Mouse (Mus musculus) stomach, embryonic 16.5 days (tissue): ENCODE measurements around the gene Prss38. TPM values are rescaled to one million over a fixed set of nuclear protein-coding genes. Genes with fewer than 3 reads are reported as not detected.
A peak's percentile ranks its signal among the peaks of the same experiment; 100 is the strongest.

Source experiments
- ATAC-seq: fragments of 200-750 bp; cut with Nextera tagmentation; 2 replicates; pipeline ENCODE4 v1.8.0; 2017; ENCODE audit warnings: moderate number of reproducible peaks, moderate TSS enrichment; ENCODE audit not compliant: insufficient read depth, low FRiP score
- H3K27ac ChIP-seq: fragments of 300-500 bp; sonication (generic); 2 replicates; pipeline ENCODE4 v1.5.1; 2014; ENCODE audit warnings: low read length
- H3K27me3 ChIP-seq: fragments of 300-500 bp; sonication (generic); 2 replicates; pipeline ENCODE4 v1.6.1; 2014; ENCODE audit warnings: low read length, control low read depth, mixed read lengths; ENCODE audit not compliant: control insufficient read depth, insufficient read depth
- H3K36me3 ChIP-seq: fragments of 300-500 bp; sonication (generic); 2 replicates; pipeline ENCODE4 v1.6.1; 2014; ENCODE audit warnings: low read length; ENCODE audit not compliant: control insufficient read depth, insufficient read depth
- H3K4me1 ChIP-seq: fragments of 300-500 bp; sonication (generic); 2 replicates; pipeline ENCODE4 v1.6.1; 2014; ENCODE audit warnings: low read length, control low read depth, mixed read lengths; ENCODE audit not compliant: control insufficient read depth, insufficient read depth
- H3K4me2 ChIP-seq: fragments of 300-500 bp; sonication (generic); 2 replicates; pipeline ENCODE4 v1.6.1; 2014; ENCODE audit warnings: low read depth, low read length, mixed read lengths
- H3K4me3 ChIP-seq: fragments of 300-500 bp; sonication (generic); replicated peaks from 2 replicates; pipeline ENCODE4 v1.5.1; 2014; ENCODE audit warnings: mild to moderate bottlenecking, low read length
- H3K9ac ChIP-seq: fragments of 300-500 bp; sonication (generic); 2 replicates; pipeline ENCODE4 v1.6.1; 2014; ENCODE audit warnings: low read length
- H3K9me3 ChIP-seq: fragments of 300-500 bp; sonication (generic); replicated peaks from 2 replicates; pipeline ENCODE4 v1.6.1; 2016; ENCODE audit warnings: low read length, control low read depth; ENCODE audit not compliant: control insufficient read depth
- WGBS: fragments of 180-500 bp; shearing (Covaris S2); extraction: QIAGEN DNeasy Blood & Tissue Kit; methylation state at CpG from one replicate; pipeline ENCODE4 v1.1.7; 2014; 5-methylcytosine and 5-hydroxymethylcytosine counted together
- polyA plus RNA-seq: library from polyadenylated mRNA; unstranded; fragments of >200 nt; fragmentation: Nextera tagmentation; extraction: Ambion mirVana; gene quantifications from 2 replicates; pipeline ENCODE4 v1.2.1, GENCODE M21; 2015

Gene Prss38
- polyA plus RNA-seq, 1 experiment from 2014 or later = not detected

DNA sequence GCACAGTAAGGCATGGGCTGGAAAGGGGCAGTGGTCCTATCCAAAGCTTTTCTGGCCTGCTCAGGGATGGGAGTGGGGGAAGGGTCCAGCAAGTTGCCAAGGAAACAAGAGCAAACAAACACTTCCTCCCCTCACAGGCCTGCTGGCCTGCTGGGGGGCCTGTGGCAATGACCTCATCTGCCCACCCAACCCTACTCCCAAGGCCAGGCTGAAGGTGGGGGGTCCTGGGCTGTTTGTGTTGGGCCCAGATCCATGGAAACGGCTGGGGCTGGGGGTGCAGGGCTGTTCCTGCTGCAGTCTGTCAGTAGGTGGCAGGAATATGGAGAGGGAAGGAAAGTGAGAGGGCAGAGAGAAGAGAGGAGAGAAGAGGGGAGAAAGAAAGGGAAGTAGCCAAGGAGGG lies 39.1 kb downstream of the Prss38 start:
- no peaks in the 10 kb centered on the region for H3K9me3 ChIP-seq
- WGBS = 14% methylated on average over 1 of the region's 1 CpGs
- no peaks in the 10 kb centered on the region for H3K27me3 ChIP-seq
- H3K27ac ChIP-seq = no peak overlapping the region; the same call in 1 of the 2 replicates
- peak; percentile 39; the same call in 1 of the 2 replicates for ATAC-seq
- no peak overlapping the region for H3K9ac ChIP-seq
- no peak overlapping the region for H3K4me2 ChIP-seq
- no peak overlapping the region for H3K4me3 ChIP-seq
- no peaks in the 10 kb centered on the region for H3K36me3 ChIP-seq
- H3K4me1 ChIP-seq = peaks cover 11% of the 10 kb centered on the region; the same call in 1 of the 2 replicates

DNA sequence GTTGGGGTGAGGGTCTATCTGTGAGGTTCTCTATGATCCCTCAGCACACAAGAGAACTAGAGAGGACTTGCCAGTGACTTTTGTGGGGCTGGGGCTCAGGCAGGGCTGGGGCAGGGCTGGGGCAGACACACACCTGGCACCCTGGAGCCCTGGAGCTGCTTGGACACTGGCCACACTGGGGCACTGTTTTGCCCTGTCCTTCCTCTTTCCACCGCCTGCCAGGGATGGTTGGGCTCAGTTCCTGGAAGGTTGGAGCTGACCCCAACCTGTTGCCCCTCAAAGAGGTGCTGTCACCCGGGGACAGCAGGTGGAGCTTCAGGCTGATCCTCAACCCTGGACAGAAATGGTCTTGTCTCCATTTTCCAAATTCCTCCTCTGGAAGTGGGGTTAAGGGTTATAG lies 39.5 kb downstream of the Prss38 start:
- Histone ChIP-seq H3K36me3 (no peaks in the 10 kb centered on the region), H3K4me1 (peaks cover 11% of the 10 kb centered on the region; the same call in 1 of the 2 replicates), H3K9ac (no peak overlapping the region), H3K4me3 (no peak overlapping the region), H3K4me2 (no peak overlapping the region), H3K27me3 (no peaks in the 10 kb centered on the region), H3K27ac (no peak overlapping the region), H3K9me3 (no peaks in the 10 kb centered on the region)
- no peak for ATAC-seq
- 53% methylated on average over 2 of the region's 2 CpGs for WGBS

DNA sequence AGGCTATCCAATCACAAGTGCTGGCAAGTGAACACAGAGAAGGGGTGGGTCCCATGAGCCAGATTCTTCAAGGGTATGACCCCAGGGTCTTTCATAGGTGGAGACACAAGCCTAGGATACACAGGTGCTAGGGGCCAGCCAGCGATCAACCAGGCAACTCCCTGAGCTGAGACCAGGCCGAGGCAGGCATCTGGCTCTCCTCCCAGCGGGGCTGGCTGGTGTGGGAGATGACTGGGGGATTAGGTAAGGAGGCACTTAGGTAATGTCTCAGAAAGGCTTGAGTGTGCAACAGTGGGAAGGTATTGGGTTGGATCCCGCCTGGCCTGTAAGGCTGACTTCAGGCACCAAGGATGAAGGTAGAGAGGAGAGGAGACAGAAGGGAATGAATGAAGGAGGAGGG lies 40.3 kb downstream of the Prss38 start:
- Histone ChIP-seq H3K4me3 (no peak overlapping the region), H3K4me2 (no peak overlapping the region), H3K27me3 (no peaks in the 10 kb centered on the region), H3K4me1 (peaks cover 11% of the 10 kb centered on the region; the same call in 1 of the 2 replicates), H3K27ac (no peak overlapping the region), H3K9me3 (no peaks in the 10 kb centered on the region), H3K9ac (no peak overlapping the region), H3K36me3 (no peaks in the 10 kb centered on the region)
- no peak for ATAC-seq
- 62% methylated on average over 4 of the region's 4 CpGs for WGBS

DNA sequence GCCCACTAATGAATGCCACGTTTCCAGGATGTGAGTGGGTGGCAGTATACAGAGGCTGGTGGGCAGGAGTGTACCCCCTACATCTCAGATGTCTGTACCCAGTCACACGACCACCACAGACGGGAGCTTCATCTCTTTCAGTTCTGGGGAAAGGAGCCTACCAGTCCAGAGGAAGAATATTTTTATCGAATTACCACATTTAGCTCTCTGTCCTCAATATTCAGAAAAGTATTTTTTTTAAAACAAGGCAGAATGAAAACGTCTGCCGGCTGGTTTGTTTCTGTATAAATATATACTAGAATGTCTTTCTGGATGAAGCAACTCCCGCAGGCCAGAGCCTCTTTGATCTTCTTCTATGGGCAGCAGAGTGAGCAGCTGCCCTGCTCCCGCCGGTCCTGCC lies 42.5 kb downstream of the Prss38 start:
- 0 out of 2 replicates have a peak overlapping the region, but pooled peaks have one; percentile 41 for H3K27ac ChIP-seq
- H3K9ac ChIP-seq = no peak overlapping the region
- no peak overlapping the region for H3K4me2 ChIP-seq
- no peaks in the 10 kb centered on the region for H3K27me3 ChIP-seq
- no peaks in the 10 kb centered on the region for H3K9me3 ChIP-seq
- ATAC-seq = no peak
- H3K4me3 ChIP-seq = no peak overlapping the region
- no peaks in the 10 kb centered on the region for H3K36me3 ChIP-seq
- 37% methylated on average over 9 of the region's 9 CpGs for WGBS
- peaks cover 11% of the 10 kb centered on the region; the same call in 1 of the 2 replicates for H3K4me1 ChIP-seq

DNA sequence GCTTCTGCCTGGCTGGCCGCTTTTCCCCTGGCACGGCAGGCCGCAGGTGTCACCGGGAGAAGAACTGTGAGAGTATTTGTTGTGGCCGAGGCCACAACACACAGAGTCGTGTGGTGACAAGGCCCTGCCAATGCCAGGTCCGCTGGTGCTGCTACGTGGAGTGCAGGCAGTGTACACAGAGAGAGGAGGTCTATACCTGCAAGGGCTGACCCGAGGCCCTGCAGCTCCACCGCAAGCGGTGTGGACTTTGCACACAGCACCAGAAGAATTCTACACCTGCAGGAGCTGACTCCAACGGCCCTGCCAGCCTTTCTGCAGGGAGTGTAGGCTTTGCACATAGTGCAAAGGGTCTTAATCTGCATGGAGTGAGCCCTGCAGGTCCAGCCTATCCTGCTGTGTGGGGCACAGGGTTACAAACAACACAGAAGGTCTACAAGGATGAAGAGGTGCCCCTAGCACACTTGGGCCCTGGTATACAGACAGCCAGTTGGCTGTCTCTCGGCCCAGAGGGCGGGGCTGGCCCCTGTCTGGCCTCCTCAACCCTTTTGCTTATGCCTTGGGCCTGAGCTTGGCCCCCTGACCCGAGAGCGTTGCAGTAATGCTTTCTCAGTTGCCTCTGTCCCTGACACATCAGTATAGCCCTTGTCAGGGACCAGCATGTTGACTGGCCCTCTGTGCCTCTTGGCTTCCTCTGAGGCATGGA lies 44.1 kb downstream of the Prss38 start:
- 65% methylated on average over 16 of the region's 16 CpGs for WGBS
- Histone ChIP-seq H3K27me3 (no peaks in the 10 kb centered on the region), H3K4me2 (no peak overlapping the region), H3K9ac (0 out of 2 replicates have a peak overlapping the region, but pooled peaks have one; percentile 8), H3K9me3 (no peaks in the 10 kb centered on the region), H3K36me3 (no peaks in the 10 kb centered on the region), H3K4me3 (no peak overlapping the region), H3K27ac (no peak overlapping the region), H3K4me1 (peaks cover 9% of the 10 kb centered on the region; the same call in 1 of the 2 replicates)
- ATAC-seq = 0 out of 2 replicates have a peak, but pooled peaks have one; percentile 12

GRCm38 (mm10) chr11:59330560-59330959 lies 44.9 kb downstream of the Prss38 start:
- no peaks in the 10 kb centered on the region for H3K27me3 ChIP-seq
- no peak overlapping the region for H3K4me2 ChIP-seq
- no peaks in the 10 kb centered on the region for H3K9me3 ChIP-seq
- H3K9ac ChIP-seq = no peak overlapping the region
- no peaks in the 10 kb centered on the region for H3K36me3 ChIP-seq
- no peak for ATAC-seq
- 51% methylated on average over 5 of the region's 5 CpGs for WGBS
- H3K4me3 ChIP-seq = no peak overlapping the region
- H3K27ac ChIP-seq = no peak overlapping the region
- H3K4me1 ChIP-seq = peaks cover 9% of the 10 kb centered on the region; the same call in 1 of the 2 replicates

DNA sequence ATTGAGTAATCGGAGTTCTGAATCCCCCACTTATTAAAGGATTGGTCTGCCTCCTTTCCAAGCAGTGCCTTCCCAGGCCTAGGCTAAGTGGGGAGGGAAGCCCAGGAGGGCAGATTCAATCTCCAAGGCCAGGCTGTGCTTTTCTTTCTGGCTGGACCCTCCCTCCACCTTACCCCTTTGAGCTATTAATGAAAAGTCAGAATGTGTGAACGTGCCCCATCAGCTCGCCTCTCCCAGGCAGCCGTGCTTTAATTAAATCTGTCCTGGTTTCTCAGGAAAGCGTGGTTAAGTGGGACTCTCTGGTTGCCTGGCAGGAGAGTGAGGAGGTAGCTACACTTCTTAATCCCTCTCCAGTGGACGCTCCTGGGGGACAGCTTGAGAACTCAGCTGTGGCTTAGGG lies 45.8 kb downstream of the Prss38 start:
- H3K4me1 ChIP-seq = peaks cover 12% of the 10 kb centered on the region; the same call in 1 of the 2 replicates
- H3K4me3 ChIP-seq = no peak overlapping the region
- no peaks in the 10 kb centered on the region for H3K36me3 ChIP-seq
- H3K9me3 ChIP-seq = no peaks in the 10 kb centered on the region
- H3K4me2 ChIP-seq = no peak overlapping the region
- H3K27ac ChIP-seq = no peak overlapping the region
- H3K9ac ChIP-seq = no peak overlapping the region
- no peak for ATAC-seq
- H3K27me3 ChIP-seq = no peaks in the 10 kb centered on the region
- 58% methylated on average over 6 of the region's 6 CpGs for WGBS

GRCm38 (mm10) chr11:59327625-59328024 lies 47.8 kb downstream of the Prss38 start:
- no peaks in the 10 kb centered on the region for H3K36me3 ChIP-seq
- no peak for ATAC-seq
- H3K27ac ChIP-seq = no peak overlapping the region
- H3K9me3 ChIP-seq = no peaks in the 10 kb centered on the region
- no peak overlapping the region for H3K4me3 ChIP-seq
- 0 out of 2 replicates have a peak, but pooled peaks cover 8% of the 10 kb centered on the region for H3K4me1 ChIP-seq
- no peaks in the 10 kb centered on the region for H3K27me3 ChIP-seq
- H3K9ac ChIP-seq = no peak overlapping the region
- WGBS = 84% methylated on average over 18 of the region's 18 CpGs
- no peak overlapping the region for H3K4me2 ChIP-seq

DNA sequence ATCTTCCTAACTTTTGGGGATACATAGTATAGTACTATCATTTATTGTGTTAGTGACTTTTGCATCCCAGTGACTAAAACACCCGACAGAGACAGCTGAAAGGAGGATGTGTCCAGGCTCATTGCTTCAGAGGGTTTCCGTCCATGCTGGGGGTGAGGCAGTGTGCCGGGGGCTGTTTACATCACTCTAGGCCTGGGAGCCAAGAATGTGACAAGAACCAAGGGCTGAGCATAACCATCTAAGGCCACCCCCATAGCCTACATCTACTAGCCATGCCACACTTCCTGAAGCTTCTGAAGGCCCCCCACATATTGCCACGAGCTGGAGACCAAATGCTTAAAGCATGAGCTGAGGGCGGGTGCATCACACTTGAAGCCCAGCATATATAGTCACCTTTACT lies 50.7 kb downstream of the Prss38 start:
- Histone ChIP-seq H3K27ac (no peak overlapping the region), H3K27me3 (no peaks in the 10 kb centered on the region), H3K36me3 (no peaks in the 10 kb centered on the region), H3K4me1 (0 out of 2 replicates have a peak, but pooled peaks cover 8% of the 10 kb centered on the region), H3K4me3 (no peak overlapping the region), H3K9me3 (no peaks in the 10 kb centered on the region), H3K9ac (no peak overlapping the region), H3K4me2 (no peak overlapping the region)
- 48% methylated on average over 5 of the region's 5 CpGs for WGBS
- peak; percentile 48; the same call in 1 of the 2 replicates for ATAC-seq
